Mouse (Mus musculus) ovary, postnatal 14 days (tissue): ENCODE measurements around the gene Drc7.
A peak's percentile ranks its signal among the peaks of the same experiment; 100 is the strongest.

Experiments
- DNase-seq: peaks from one replicate; pipeline ENCODE4 v3.0.0; 2022; ENCODE audit warnings: low spot score

The Drc7 gene

DNA sequence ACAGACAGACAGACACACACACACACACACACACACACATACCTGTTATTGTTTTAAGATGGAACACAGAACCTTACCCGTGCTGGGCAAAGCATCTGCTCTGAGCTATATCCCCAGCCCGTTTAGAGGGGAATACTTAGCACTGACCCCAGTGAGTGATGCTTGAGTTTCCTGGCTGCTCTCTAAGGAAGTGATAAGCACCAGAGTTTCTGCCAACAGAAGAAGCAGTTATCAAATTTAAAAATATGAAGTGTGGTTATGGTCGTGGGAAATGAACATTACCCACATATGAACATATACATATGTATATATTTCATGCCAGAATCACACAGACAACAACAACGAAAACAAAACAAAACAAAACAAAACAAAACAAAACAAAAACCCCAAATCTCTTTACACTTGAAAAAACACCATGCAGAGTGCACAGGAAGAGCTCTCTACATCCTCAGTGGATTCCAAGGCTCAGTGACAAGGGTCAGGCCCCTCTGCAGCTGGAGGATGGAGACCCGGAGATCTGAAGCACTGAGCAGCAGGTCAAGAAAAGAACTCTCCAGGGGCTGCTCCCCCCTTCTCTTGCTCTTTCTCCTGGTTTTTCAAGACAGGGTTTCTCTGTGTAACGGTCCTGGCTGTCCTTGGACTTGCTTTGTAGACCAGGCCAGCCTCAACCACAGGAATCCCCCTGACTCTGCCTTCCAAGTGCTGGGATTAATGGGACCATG is 5.1 kb downstream of the Drc7 start:
- DNase-seq: no peak

DNA sequence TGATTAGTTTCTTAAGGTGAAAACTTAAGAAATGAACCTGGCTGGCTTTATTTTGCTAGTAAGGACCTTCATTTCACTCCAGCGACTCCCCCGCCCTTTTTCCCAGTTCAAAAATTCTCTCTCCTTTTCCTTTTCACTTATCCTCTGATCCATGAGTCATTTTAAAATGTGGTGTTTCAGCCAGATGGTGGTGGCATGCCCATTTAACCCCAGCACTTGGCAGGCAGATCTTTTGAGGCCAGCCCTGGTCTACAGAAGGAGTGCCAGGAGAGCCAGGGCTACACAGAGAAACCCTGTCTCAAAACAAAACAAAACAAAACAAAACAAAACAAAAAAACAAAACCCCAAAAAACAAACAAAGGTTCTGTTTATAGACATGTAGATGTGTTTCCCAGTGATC is 9.6 kb downstream of the Drc7 start:
- no peak for DNase-seq

- DNase-seq: peak; percentile 25
Measured at GRCm38 (mm10) chr8:95067582-95067981, 12.7 kb downstream of the Drc7 start.

DNA sequence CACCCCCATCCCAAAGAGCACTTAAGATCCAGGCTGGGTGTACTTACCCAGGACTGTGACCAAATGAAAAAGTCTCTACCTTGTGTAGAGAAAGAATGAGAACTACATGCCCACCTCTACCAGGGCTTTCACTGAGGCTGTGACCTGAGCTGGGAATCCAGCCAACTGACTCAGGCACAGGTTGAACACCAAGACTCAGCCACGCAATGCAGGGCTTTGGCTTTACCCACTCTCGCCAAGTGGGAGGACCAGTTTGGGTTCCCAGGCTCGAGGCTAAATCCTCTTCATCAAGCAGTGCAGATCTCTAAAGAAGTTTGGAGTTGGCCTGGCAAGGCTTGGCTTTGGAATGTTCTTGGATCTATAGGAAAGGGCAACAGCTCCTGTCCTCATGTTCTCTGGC is 20.6 kb downstream of the Drc7 start:
- no peak for DNase-seq

GRCm38 (mm10) chr8:95076151-95076550 is 21.2 kb downstream of the Drc7 start:
- no peak for DNase-seq

- DNase-seq: no peak
Measured at GRCm38 (mm10) chr8:95078055-95078454, 23.2 kb downstream of the Drc7 start.

DNA sequence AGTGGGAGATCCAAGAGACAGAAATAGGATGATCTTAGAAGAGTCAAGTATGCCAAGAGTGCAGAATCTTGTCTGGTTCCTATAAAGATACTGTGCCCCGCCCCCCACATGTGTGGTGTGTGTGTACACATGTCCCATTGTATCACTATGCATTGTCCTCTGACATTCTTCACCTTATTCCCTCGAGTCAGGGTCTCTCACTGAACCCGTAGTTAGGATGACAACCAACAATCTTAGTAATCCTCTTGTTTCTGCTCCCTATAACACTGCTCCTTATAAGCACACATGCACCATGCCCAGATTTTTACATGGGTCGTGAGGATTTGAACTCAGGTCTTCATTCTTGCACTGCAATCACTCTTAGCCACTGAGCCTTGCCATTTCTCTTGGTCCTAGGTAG is 24.4 kb downstream of the Drc7 start:
- DNase-seq: no peak

GRCm38 (mm10) chr8:95080381-95081341 is 25.8 kb downstream of the Drc7 start, which contains the start of gene Katnb1:
Gene Katnb1 (plus strand): TSS chr8:95081186.
- peak; percentile 94 for DNase-seq

DNA sequence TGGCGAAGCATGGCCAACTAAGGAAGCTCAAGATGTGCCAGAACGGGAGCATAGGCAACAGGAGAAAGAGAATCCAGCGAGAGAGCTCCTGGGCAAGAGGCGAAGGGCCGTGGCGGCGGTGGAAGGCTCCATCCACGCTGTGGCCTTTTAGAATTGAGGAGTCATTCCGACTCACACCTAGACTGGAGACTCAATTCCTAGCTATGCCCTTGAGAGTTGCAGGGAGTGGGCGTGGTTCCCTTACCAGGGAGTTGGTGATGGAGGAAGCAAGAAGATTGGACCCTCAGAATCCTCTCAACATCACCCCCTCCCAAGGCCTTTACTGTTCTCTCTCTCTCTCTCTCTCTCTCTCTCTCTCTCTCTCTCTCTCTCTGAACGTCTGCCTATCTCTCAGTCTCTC is 26.7 kb downstream of the Drc7 start:
- DNase-seq: no peak

- no peak for DNase-seq
Measured at GRCm38 (mm10) chr8:95084261-95084660, 29.4 kb downstream of the Drc7 start.

GRCm38 (mm10) chr8:95084744-95085431 is 30.0 kb downstream of the Drc7 start:
- no peak for DNase-seq

DNA sequence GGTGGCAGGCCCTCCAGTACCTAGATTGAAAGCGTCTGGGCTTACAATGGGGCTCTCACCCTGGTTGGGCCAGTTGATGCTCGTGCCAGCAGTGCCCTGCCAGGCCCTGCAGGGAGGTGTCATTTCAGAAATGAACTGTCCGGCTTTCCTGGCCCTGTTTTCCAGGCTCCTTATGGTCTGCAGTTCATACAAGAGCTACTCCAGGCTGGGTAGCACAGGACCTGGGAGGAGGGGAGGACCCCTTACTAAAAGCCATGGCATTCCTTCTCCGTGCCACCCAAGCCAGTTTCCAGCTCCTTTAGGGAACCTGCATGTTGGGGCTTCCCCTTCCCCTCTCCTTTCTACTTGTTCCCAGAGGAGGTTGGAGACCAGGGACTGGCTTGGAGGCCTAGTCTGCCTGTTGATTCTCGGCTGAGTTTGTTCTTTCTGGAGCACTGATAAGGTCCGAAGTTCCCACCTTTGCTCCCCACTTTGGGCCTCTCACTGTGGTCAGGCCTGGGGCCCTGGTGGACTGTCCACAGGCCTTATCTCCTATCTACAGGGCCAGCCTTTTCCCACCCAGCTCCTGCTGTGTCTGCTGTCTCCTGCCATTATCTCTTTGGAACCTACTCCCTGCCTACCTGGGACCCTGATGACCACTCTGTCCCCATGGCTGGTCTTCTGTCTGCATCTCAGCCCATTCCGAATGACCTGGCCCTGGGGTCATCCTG is 30.7 kb downstream of the Drc7 start:
- no peak for DNase-seq

GRCm38 (mm10) chr8:95093574-95093973 is 38.7 kb downstream of the Drc7 start:
- no peak for DNase-seq

DNA sequence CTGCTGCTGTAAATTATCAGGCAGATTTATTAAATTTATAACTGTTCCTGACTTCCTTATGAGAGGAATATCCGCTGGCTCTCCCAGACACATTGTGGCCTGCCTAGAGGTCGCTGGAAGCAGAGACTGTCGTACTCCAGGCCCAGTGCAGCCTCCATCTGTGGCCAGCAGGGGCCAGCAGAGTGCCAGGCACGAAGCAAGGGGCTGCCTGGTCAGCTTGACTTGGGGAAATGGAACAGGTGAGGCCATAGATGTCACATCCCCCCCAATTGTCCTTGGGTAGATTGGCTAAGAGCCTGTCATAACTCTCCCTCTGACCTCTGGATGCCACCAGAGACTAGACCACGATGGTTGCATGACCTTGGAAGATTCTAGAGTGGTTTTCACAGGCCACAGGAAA is 44.1 kb downstream of the Drc7 start:
- peak; percentile 62 for DNase-seq

- DNase-seq: no peak
Measured at GRCm38 (mm10) chr8:95101972-95102371, 47.1 kb downstream of the Drc7 start.

- no peak for DNase-seq
Measured at GRCm38 (mm10) chr8:95107306-95107705, 52.4 kb downstream of the Drc7 start.

GRCm38 (mm10) chr8:95112594-95112993 is 57.7 kb downstream of the Drc7 start:
- DNase-seq: no peak

DNA sequence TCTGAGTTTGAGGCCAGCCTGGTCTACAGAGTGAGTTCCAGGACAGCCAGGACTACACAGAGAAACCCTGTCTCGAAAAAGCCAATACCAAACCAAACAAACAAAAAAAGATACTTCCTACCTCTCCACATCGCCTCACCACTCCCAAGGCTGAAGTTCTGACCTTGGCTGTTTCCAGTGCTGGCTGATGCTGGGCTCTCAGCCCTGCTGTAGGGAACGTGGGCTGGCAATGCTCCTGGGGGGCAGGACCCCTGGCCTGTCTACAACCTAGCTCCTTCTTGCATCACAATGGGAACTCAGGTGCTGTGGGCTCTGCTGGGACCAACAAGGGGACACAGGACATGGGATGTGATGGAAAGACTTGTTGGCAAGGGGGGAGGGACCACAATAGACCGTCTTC is 58.2 kb downstream of the Drc7 start:
- no peak for DNase-seq

DNA sequence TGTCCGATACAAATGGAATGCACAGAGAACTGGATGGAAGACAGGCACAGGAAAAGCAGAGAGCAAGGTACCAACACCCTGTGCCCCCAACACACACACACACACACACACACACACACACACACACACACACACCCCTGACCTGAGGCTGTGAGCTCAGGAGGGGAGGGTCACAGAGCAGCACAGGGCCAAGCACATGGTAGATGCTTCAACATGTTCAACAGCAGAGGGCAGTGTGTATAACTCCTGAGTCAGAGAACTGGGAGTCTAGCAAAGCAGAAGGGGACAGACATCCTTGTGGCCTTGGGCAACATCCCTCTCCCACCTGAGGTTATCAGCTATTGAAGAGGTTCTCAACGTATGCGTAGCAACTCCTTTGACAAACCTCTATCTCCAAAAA is 58.8 kb downstream of the Drc7 start:
- no peak for DNase-seq

- no peak for DNase-seq
Measured at GRCm38 (mm10) chr8:95123455-95123854, 68.6 kb downstream of the Drc7 start.

DNA sequence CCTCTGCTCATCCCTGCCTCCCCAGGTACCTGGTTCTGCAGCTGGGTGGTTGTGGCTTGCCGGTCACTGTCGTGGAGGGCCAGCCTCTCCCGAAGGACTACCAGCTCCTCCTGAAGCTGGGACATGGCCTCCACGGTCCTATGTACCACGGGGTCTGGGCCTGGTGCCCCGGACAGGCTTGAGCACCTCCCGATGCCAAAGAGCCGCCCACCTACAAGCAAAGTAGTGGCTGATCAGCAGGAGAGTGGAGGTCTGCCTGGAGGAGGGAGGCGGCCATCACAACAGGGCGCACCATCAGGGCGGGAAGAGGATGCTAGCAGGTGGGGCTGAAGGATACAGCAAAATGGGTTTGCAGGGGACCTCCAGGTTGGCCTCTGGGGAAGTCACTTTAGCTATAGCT is 71.6 kb downstream of the Drc7 start:
- no peak for DNase-seq

DNA sequence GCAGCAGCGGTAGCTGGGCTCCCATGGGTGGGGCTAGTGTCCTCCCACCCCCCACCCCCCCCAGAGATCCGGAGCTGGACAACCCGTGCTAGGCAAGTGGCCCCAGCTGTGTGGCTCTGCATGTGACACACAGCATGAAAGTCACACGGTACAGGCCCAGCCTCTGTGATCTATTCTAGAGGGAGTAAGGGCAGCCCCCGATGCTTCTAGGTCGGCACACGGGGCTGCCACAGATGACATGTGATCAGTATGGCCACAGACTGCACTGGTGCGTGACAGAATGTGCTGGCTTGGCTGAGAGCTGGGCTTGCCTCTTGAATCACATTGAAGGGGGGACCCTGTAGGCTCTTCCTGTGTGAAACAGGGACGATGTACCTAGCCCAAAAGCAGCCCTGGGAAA is 72.8 kb downstream of the Drc7 start:
- DNase-seq: no peak
